Mouse (Mus musculus): ENCODE measurements around the gene Zfp213.
"Not testable (repeated sequence)": the region's sequence is repeated elsewhere in the genome, so short reads cannot be mapped to it uniquely, and the experiment has no call there.

Gene Zfp213

DNA sequence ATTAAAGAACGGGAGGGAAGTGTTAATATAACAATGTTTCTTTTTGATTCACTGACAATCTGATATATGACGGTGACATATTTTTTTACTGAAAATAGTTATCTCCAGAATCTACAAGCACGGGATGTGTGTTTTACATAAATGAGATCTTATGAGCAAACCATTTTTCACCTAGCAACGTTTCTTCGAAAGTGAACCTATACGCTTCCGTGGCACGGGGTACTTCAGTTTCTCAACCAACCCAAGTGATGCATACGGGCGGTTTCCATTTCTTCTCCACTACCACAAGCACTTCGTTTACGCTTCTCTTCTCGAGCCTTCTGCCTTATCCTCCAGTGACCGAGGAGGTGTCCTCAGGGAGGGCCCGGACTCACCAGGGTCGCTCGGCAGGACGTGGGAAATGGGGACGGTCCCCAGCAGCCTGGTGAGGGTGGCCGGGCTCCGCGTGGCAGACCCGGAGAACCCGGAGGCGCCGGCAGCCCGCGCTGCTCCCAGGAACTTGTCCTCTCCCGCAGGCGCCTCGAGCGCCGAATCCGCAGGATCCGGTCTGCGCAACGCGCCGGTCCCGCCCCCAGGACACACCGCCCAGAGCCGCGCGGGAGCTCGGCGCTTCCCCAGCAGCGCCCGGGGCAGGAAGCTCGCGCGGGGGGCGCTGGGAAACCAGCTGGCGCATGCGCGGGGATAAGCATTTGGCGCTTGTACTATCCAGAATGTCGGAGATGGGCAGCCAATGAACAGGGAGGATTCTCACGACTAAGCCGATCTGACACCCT, at the start of gene Zfp213:
Gene Zfp213 (minus strand): TSS at position 644 of the 773 bp plus-strand sequence.
- peak; percentile 95 for DNase-seq (ENCODE audit: low spot score)

- peak; percentile 56 for DNase-seq (ENCODE audit: low spot score)
These were observed 46.3 kb upstream of the Zfp213 start for GRCm38 (mm10) chr17:23610361-23610800.

GRCm38 (mm10) chr17:23609612-23610011, 45.6 kb upstream of the Zfp213 start:
- no peak for DNase-seq (ENCODE audit: low spot score)

GRCm38 (mm10) chr17:23605220-23605619, 41.2 kb upstream of the Zfp213 start:
- no peak for DNase-seq (ENCODE audit: low spot score)

DNA sequence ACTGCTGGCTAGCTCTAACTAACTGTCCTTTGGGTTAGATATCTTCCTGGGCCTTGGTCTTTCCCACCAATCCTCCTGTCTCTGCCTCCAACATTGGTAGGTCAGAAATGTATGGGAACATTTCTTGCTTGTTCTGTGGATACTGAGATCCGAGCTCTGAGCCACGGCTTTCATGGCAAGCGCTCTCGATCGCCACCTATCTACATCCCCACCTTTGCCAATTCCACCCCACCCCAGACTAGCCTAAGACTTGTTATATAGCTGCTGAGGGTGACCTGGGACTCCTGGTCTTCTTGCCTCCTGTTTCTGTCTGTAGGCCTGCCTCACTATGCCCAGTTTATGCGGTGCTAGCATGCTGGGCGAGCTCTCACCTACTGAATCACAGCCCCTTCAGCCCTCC, 40.4 kb upstream of the Zfp213 start:
- DNase-seq (ENCODE audit: low spot score) = no peak

DNA sequence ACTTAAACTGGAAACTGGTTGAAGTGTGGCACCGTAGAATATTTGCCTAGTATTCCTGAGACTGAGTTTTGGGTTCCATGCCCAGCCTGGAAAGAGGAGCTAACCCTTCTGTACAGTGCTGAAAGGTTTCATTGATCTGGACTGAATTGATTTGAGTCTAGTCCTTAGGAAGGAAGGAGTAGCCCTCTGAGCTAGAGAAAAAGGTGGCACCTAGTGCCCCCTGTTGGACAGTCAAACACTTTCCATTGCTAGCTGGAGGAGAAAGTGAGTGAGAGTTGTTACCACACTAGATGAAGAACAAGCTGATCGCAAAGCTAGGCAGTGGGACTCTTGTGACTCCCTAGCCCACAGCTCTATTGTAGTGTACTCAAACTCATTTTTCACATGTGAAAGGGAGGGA, 39.5 kb upstream of the Zfp213 start:
- no peak for DNase-seq (ENCODE audit: low spot score)

DNA sequence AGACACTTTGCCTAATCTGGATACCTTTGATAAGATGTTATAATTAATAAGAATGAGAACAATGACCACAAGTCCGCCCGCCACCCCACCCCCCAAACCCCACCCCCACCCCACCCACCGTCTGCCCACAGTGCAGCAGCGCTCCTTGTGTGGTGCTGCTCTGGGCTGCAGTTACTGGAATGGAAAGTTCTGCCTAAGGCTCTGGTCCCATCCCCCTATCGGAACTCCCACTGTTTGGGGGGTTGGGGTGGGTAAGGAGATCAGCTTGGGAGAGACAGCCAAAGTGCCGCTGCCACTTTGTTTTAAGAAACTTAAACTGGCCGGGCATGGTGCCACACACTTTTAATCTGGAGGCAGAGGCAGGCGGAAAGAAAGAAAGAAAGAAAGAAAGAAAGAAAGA, 39.0 kb upstream of the Zfp213 start:
- DNase-seq (ENCODE audit: low spot score) = no peak

- no peak for DNase-seq (ENCODE audit: low spot score)
These were observed 38.0 kb upstream of the Zfp213 start for GRCm38 (mm10) chr17:23601836-23602585.

DNA sequence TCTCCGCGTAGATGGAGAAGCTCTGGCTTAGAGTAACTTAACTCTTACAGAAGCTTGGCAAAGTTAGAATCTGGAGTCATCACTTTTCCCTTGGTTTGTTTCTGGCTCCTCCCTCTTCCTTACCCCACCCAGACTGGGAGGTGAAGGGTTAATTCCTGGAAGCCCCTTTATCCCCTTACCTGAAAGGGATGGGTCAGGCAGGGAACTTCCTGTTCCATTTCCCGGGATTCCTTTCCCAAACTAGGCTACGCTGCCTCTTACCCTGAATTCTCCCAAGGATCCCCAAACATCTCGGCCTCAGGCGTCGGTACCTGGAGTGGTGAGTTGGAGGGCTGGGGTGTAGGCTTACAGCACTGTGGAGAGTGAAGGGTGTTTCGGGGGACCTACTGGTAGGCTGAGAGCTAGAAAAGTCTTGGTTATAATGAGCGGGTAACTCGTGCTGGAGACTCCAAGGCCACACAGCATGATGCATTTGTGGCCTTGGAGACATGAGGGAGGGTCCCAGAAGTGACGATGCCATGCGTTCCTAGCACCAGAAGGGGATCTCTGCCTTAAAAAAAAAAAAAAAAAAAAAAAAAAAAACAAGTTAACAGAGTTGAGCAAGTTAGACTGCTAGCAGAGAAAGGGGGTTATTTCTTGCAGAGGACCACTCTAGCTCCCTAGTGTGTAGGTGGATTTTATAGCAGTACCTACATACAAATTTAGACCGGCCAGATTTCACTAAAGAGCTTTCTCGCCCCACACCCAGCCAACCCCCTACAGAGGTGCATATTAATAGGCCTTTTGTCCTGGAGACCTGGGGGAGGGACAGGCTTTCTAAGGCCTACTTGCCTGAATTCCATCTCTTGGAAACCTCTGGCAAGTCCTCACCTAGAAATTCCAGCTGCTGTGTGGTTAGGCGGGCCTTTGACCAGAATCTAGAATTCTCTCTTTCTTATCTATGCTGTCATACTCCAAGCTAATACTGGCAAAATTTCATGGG, 36.9 kb upstream of the Zfp213 start, which contains the start of gene Zscan10:
Gene Zscan10 (plus strand): TSS at position 216 of the 982 bp plus-strand sequence.
- DNase-seq (ENCODE audit: low spot score) = no peak

- DNase-seq (ENCODE audit: low spot score) = no peak
These were observed 35.6 kb upstream of the Zfp213 start for GRCm38 (mm10) chr17:23599605-23600063.

- peak; percentile 87 for DNase-seq (ENCODE audit: low spot score)
These were observed 34.8 kb upstream of the Zfp213 start, which contains the start of gene Zfp13 for GRCm38 (mm10) chr17:23598582-23599552. TSS of gene Zfp13 (minus strand) at chr17:23599487.

DNA sequence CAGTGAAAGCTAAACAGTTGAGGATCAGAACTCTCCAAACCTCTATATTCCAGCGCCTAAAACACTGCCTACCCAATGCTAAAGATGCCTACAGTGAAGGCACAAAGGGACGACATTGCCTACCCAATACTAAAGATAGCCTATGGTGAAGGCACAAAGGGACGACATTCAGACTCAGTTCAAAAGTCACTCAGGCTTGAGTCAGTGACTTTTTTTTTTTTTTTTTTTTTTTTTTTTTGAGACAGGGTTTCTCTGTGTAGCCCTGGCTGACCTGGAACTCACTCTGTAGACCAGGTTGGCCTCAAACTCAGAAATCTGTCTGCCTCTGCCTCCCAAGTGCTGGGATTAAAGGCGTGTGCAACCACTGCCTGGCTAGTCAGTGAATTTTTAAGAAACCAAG, 31.1 kb upstream of the Zfp213 start:
- DNase-seq (ENCODE audit: low spot score) = not testable (repeated sequence)

GRCm38 (mm10) chr17:23592926-23593300, 28.9 kb upstream of the Zfp213 start:
- DNase-seq (ENCODE audit: low spot score) = no peak

DNA sequence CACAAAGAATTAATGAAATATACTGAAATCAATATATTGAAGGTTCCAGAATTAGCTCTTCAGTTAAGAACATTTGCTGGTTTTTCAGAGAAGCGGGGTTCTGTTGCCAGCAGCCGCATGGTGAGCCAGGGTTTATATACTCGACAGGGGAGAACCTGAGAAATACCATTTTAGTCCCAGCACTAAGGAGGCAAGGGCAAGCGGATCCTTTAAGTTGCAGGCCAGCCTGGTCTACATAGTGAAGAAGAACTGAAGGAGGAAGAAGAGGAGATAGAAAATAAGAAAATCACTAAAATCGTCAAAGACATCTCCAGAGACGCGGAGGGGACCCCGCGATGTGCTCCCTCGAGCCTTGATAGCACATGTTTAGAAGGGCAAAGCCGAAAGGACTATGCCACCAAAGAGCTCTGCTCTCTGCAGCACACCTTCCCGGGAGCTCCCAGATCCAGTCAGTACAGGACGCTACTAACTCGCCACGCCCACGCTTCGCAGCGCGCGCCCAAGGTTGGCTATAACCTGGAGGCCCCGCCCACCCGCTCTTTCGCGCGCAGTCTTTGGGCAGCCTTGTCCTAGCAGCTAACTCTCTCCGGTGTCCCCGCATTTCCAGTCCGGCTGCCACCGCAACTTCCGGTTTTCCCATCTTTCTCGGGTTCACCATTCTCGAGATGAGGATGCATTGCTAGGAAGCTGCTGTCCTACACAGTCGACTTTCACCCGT, 28.3 kb upstream of the Zfp213 start:
- DNase-seq (ENCODE audit: low spot score) = peak; percentile 96

DNA sequence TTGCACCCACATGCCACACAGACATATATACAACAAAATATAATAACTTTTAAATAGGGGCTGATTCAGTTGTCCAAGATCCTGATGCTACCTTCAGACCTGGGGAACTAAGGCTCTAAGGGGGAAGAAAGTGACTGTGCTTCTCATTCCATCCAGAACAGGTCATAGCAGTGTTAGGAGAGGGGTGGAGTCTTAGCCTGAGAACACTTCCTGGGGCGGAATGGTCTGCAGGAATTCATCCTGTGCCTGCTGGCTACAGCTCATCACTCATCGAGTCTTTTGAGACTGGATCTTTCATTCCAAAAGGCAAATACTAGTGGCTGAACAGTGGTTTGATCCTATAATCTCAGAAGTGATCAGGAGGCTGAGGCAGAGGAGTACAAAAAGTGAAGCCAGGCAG, 23.2 kb upstream of the Zfp213 start:
- DNase-seq (ENCODE audit: low spot score) = no peak

GRCm38 (mm10) chr17:23585721-23586491, 21.9 kb upstream of the Zfp213 start:
- DNase-seq (ENCODE audit: low spot score) = peak; percentile 46

- no peak for DNase-seq (ENCODE audit: low spot score)
These were observed 20.7 kb upstream of the Zfp213 start for GRCm38 (mm10) chr17:23584786-23585185.

DNA sequence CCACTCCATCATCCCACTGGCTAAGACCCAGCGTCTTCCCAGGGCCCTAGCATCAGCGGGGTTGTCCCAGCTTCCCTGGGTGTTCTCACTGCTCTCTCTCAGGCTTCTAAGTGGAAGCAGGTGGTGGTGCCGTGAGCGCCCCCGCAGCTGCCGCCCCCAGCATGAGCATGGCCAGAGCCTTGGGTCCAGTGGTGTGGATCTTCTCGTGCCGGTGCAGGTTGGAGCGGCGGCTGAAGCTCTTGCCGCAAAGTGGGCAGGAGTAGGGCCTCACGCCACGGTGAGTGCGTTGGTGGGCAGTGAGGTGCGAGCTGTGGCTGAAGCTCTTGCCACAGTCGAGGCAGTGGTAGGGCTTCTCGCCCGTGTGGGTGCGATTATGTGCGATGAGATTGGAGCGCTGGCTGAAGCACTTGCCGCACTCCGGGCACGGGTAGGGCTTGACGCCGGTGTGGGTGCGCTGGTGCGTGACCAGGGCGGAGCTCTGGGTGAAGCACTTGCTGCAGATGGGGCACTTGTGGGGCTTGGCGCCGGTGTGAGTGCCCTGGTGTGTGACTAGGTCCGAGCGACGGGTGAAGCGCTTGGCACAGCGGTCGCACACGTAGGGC, 12.0 kb upstream of the Zfp213 start:
- no peak for DNase-seq (ENCODE audit: low spot score)

DNA sequence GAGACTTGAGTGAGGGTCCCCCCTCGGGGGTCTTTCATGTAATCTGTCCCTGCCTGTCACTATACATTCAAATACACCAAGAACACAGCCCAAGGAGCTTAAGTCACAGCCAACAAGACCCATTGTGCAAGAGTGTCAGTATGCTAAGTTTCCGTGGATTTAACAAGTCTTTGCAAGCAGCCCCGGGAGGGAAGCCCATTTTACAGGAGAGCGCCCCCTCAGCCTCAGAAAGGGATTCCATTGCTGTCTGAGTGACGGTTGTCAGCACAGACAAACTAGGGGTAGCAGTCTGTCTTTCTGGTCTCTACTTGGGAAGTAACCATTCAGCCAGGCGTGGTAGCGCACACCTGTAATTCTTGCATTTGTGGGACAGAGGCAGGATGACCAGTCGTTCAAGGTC, 10.1 kb upstream of the Zfp213 start:
- DNase-seq (ENCODE audit: low spot score) = no peak
